Mouse (Mus musculus) kidney, postnatal 10 days (tissue): Measurements from ENCODE around the gene Sox5.

Source experiments
- DNase-seq: peaks from one replicate; pipeline ENCODE4 v3.0.0; 2021; ENCODE audit warnings: mixed read lengths

The Sox5 gene

GRCm38 (mm10) chr6:143831246-143831645, 950.5 kb downstream of the Sox5 start:
- DNase-seq, result no peak

DNA sequence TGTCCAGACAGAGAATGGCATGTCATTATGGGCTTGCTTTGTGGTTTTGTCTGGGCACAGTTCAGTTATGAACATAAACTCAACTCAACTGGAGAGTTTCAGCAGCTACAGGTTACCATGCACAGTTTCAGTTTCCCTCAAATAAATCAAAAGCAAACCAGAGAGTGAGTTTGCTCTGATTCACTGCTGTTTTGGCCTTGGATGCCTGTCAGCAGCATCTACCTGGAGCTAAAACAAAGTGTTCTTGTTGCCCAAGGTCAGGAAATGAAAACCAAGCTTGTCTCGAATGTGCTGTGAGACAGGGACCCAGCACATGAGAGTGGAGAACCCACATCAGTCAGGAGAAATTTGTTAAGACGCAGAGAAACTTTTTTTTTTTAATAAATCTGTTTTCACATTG, 951.6 kb downstream of the Sox5 start:
- DNase-seq, result no peak

- no peak for DNase-seq
These were observed 955.0 kb downstream of the Sox5 start for GRCm38 (mm10) chr6:143826786-143827185.

DNA sequence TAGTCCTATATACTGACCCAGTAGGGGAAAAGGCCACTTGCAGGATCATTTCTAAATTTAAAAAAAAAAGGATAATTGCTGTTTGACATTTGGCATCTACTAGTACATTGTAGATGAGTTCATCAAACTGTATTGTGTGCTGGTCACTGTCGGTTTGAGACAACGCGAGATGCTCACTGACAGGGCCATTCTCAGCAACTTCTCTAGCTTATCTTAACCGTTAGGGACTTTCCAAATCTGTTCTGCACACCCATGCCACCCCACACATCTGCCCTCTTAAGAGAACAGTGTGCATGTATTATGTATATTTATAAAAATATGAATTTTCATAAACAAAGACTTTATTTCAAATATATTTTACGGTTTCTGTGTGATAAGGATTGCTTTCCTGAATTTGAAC, 955.8 kb downstream of the Sox5 start:
- no peak for DNase-seq

DNA sequence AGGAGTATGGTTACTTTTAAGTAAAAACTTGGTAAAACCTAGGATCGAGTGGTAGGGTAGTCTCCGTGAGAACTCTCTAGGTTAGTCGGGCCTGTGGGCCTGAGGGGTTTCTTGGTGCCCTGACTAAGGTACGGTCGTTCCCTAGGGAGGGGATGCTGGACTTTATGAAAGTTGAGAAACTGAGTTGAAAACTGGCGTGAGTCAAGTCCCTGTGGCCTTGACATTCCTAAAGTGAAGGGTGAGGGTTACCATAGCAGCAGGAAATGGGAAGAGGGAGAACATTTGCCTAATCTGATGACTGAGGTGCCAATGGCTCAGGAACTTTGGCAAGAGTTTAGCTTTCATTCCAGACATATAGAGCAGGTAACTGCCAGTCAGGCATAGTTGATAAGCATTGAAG, 956.7 kb downstream of the Sox5 start:
- no peak for DNase-seq

- DNase-seq, result no peak
These were observed 993.3 kb downstream of the Sox5 start for GRCm38 (mm10) chr6:143788446-143788845.

- no peak for DNase-seq
These were observed 994.4 kb downstream of the Sox5 start for GRCm38 (mm10) chr6:143787360-143787759.

DNA sequence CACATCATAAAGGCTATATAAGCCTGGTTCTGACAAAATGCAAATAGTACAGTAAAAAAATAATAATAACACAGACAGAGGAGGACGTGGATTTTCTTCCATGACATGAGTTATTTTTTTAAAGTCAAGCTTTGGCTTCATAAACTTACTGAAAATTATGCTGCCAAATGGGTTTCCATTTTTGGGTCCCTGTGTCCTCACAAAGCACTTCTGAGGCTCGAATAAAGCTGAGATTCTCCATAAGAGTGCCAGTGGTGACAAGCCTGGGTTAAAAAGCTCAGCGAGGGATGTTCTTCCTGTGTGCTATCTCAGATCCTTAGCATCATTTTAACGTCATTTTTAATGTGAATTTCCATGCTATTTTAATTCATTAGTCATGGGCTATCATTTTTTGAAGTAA, 996.1 kb downstream of the Sox5 start:
- no peak for DNase-seq
